Comparison of ENCODE assay signal across 18 mouse cellular contexts in the genomic region with DNA sequence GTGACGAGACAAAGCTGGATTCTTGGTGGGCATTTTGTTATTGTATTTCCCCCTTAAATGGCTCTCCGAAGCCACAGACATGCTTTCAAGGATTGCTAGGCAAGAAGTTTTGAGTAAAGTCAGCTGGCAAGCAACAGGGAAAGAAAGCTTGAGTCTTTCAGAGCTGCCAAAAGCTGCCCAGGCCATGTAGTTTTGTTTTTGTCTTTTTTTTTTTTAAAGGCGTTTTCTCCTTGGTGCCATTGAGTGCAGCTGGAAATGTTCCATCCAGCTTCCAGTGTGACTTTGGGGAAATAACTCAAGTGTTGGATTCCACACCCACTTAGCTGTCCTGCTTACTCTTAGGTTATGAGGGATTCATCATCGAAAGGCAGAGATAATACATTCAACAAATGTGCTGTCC. TPM values are rescaled to one million over a fixed set of nuclear protein-coding genes. Genes with fewer than 3 reads are reported as not detected.
DNase-seq lines count a peak whose midpoint lies in the region; ATAC-seq and TF ChIP-seq lines count a peak whose summit lies in the region.
"Had no signal": no experiment of that assay in that cellular context is flagged by ENCODE, and none has a peak within 500 bp of the region (broad histone marks: within the 10 kb centered on the region; RNA-seq: fewer than 3 reads in every experiment).

No protein-coding gene starts in this region.

- no peak overlapping the region for H3K9ac ChIP-seq in embryonic facial prominence, embryonic 13.5 days
- H3K9ac ChIP-seq in kidney, postnatal 0 days (ENCODE audit: low read depth, low read length), result no peak overlapping the region
- H3K9ac ChIP-seq in lung, postnatal 0 days (replicated peaks; ENCODE audit: low read depth), result no peak overlapping the region
- no peak overlapping the region for H3K9ac ChIP-seq in stomach, embryonic 15.5 days
- H3K9ac ChIP-seq: midbrain, embryonic 13.5 days had no signal

- H3K4me1 ChIP-seq in embryonic facial prominence, embryonic 13.5 days, result peaks cover 26% of the 10 kb centered on the region
- peaks cover 32% of the 10 kb centered on the region for H3K4me1 ChIP-seq in embryonic facial prominence, embryonic 10.5 days
- peaks cover 4% of the 10 kb centered on the region; the same call in 1 of the 2 replicates for H3K4me1 ChIP-seq in kidney, postnatal 0 days (replicated peaks; ENCODE audit: insufficient read depth, low read length)
- 0 out of 2 replicates have a peak, but pooled peaks cover 6% of the 10 kb centered on the region for H3K4me1 ChIP-seq in lung, postnatal 0 days (ENCODE audit: insufficient read depth, low read depth, low read length)
- peaks cover 14% of the 10 kb centered on the region for H3K4me1 ChIP-seq in stomach, embryonic 15.5 days
- peaks cover 47% of the 10 kb centered on the region for H3K4me1 ChIP-seq in forebrain, embryonic 10.5 days

- no peaks in the 10 kb centered on the region for H3K36me3 ChIP-seq in embryonic facial prominence, embryonic 13.5 days
- no peaks in the 10 kb centered on the region for H3K36me3 ChIP-seq in embryonic facial prominence, embryonic 10.5 days (replicated peaks)
- H3K36me3 ChIP-seq in kidney, postnatal 0 days (ENCODE audit: insufficient read depth, low read length), result no peaks in the 10 kb centered on the region
- no peaks in the 10 kb centered on the region for H3K36me3 ChIP-seq in lung, postnatal 0 days (ENCODE audit: insufficient read depth, low read length)
- H3K36me3 ChIP-seq in stomach, embryonic 15.5 days, result no peaks in the 10 kb centered on the region
- no peaks in the 10 kb centered on the region for H3K36me3 ChIP-seq in forebrain, embryonic 10.5 days (replicated peaks)
- H3K36me3 ChIP-seq: midbrain, embryonic 13.5 days had no signal

- H3K27me3 ChIP-seq in embryonic facial prominence, embryonic 13.5 days, result peaks cover 56% of the 10 kb centered on the region
- peaks cover 86% of the 10 kb centered on the region for H3K27me3 ChIP-seq in embryonic facial prominence, embryonic 10.5 days (replicated peaks; ENCODE audit: low read depth, poor library complexity, severe bottlenecking)
- no peaks in the 10 kb centered on the region for H3K27me3 ChIP-seq in kidney, postnatal 0 days (ENCODE audit: insufficient read depth, low read length)
- no peaks in the 10 kb centered on the region for H3K27me3 ChIP-seq in lung, postnatal 0 days (replicated peaks; ENCODE audit: insufficient read depth, low read length)
- no peaks in the 10 kb centered on the region for H3K27me3 ChIP-seq in stomach, embryonic 15.5 days (replicated peaks)
- H3K27me3 ChIP-seq in forebrain, embryonic 10.5 days (ENCODE audit: poor library complexity, severe bottlenecking), result peaks cover 86% of the 10 kb centered on the region

- no peak for ATAC-seq in embryonic facial prominence, embryonic 13.5 days (ENCODE audit: insufficient number of reproducible peaks, insufficient read depth, low FRiP score, low TSS enrichment, low read depth)
- ATAC-seq in kidney, postnatal 0 days (replicated peaks; ENCODE audit: low FRiP score, low read depth), result no peak
- ATAC-seq in lung, postnatal 0 days, result no peak
- ATAC-seq in stomach, embryonic 15.5 days (ENCODE audit: insufficient read depth, low FRiP score, low read depth), result no peak
- ATAC-seq: CD4-positive, CD25-positive, alpha-beta regulatory T cell, adult 4 months; forebrain, embryonic 14.5 days; midbrain, embryonic 13.5 days had no signal

- H3K4me3 ChIP-seq in embryonic facial prominence, embryonic 13.5 days, result no peak overlapping the region
- H3K4me3 ChIP-seq in embryonic facial prominence, embryonic 10.5 days, result no peak overlapping the region
- H3K4me3 ChIP-seq in kidney, postnatal 0 days (replicated peaks; ENCODE audit: low read depth, low read length), result no peak overlapping the region
- H3K4me3 ChIP-seq in lung, postnatal 0 days (ENCODE audit: low read depth, low read length), result 0 out of 2 replicates have a peak overlapping the region, but pooled peaks have one; percentile 87
- H3K4me3 ChIP-seq in stomach, embryonic 15.5 days (replicated peaks), result no peak overlapping the region
- no peak overlapping the region for H3K4me3 ChIP-seq in forebrain, embryonic 10.5 days

- peak overlapping the region; percentile 97; the same call in 1 of the 2 replicates for H3K4me2 ChIP-seq in embryonic facial prominence, embryonic 13.5 days
- 0 out of 2 replicates have a peak overlapping the region, but pooled peaks have one; percentile 98 for H3K4me2 ChIP-seq in kidney, postnatal 0 days (ENCODE audit: low read length)
- peak overlapping the region; percentile 87; the same call in 1 of the 2 replicates for H3K4me2 ChIP-seq in lung, postnatal 0 days (replicated peaks; ENCODE audit: low read depth, low read length)
- 0 out of 2 replicates have a peak overlapping the region, but pooled peaks have one; percentile 8 for H3K4me2 ChIP-seq in stomach, embryonic 15.5 days

- TF ChIP-seq CTCF in kidney, postnatal 0 days (IDR thresholded peaks at IDR 0.05; ENCODE audit: low read depth), result no peak
- no peak for TF ChIP-seq CTCF in lung, postnatal 0 days (IDR thresholded peaks at IDR 0.05)

- WGBS in embryonic facial prominence, embryonic 13.5 days, result 51% methylated on average over 4 of the region's 4 CpGs
- 63% methylated on average over 4 of the region's 4 CpGs for WGBS in embryonic facial prominence, embryonic 10.5 days
- WGBS in kidney, postnatal 0 days, result 60% methylated on average over 4 of the region's 4 CpGs
- 41% methylated on average over 4 of the region's 4 CpGs for WGBS in lung, postnatal 0 days
- 52% methylated on average over 4 of the region's 4 CpGs for WGBS in stomach, embryonic 15.5 days
- WGBS in forebrain, embryonic 10.5 days, result 65% methylated on average over 4 of the region's 4 CpGs

- no peaks in the 10 kb centered on the region for H3K9me3 ChIP-seq in embryonic facial prominence, embryonic 13.5 days
- no peaks in the 10 kb centered on the region for H3K9me3 ChIP-seq in embryonic facial prominence, embryonic 10.5 days
- H3K9me3 ChIP-seq in kidney, postnatal 0 days (replicated peaks; ENCODE audit: low read length), result no peaks in the 10 kb centered on the region
- H3K9me3 ChIP-seq in lung, postnatal 0 days (ENCODE audit: low read length), result no peaks in the 10 kb centered on the region
- no peaks in the 10 kb centered on the region for H3K9me3 ChIP-seq in stomach, embryonic 15.5 days
- no peaks in the 10 kb centered on the region for H3K9me3 ChIP-seq in forebrain, embryonic 10.5 days
- H3K9me3 ChIP-seq: midbrain, embryonic 13.5 days had no signal

- DNase-seq in embryonic facial prominence, embryonic 10.5 days (ENCODE audit: low spot score), result no peak
- no peak for DNase-seq in kidney, postnatal 0 days (ENCODE audit: low spot score)
- DNase-seq in kidney, adult 9 months, result no peak
- DNase-seq in lung, postnatal 0 days (ENCODE audit: low spot score), result peak; percentile 61
- no peak for DNase-seq in lung, postnatal 14 days
- no peak for DNase-seq in forebrain, embryonic 10.5 days (ENCODE audit: extremely low spot score, low spot score)
- DNase-seq: adrenal gland, adult 2 months; cerebellum, adult 9-11 months; heart, postnatal 4 days; kidney, postnatal 14 days; right cerebral cortex, postnatal 14 days; thymus, postnatal 36 days had no signal

- no peak overlapping the region for H3K27ac ChIP-seq in embryonic facial prominence, embryonic 13.5 days
- H3K27ac ChIP-seq in embryonic facial prominence, embryonic 10.5 days (replicated peaks), result no peak overlapping the region
- H3K27ac ChIP-seq in kidney, postnatal 0 days, result no peak overlapping the region
- peak overlapping the region; percentile 98; the same call in 1 of the 2 replicates for H3K27ac ChIP-seq in lung, postnatal 0 days (ENCODE audit: low read length)
- H3K27ac ChIP-seq in stomach, embryonic 15.5 days, result no peak overlapping the region
- no peak overlapping the region for H3K27ac ChIP-seq in forebrain, embryonic 10.5 days
- H3K27ac ChIP-seq: left cerebral cortex, adult 2 months; midbrain, embryonic 13.5 days had no signal

- TF ChIP-seq EP300 in lung, postnatal 0 days (IDR thresholded peaks at IDR 0.05), result no peak

RNA-seq across cellular contexts. Expression of a gene that starts 0.6 kb away (rescaled TPM):
- polyA plus RNA-seq in embryonic facial prominence, embryonic 13.5 days (2015; fragmentation: Nextera tagmentation; extraction: Ambion mirVana), result 7.0 and 8.5 TPM in 2 replicates
- polyA plus RNA-seq in embryonic facial prominence, embryonic 10.5 days (2016; fragmentation: Nextera tagmentation; extraction: Ambion mirVana), result 2.4 and 3.4 TPM in 2 replicates
- polyA plus RNA-seq in kidney, postnatal 0 days (2015; fragmentation: Nextera tagmentation; extraction: Ambion mirVana), result 20.7 and 22.5 TPM in 2 replicates
- polyA plus RNA-seq in lung, postnatal 0 days (2015; fragmentation: Nextera tagmentation; extraction: Ambion mirVana), result 20.4 and 22.3 TPM in 2 replicates
- 11.8 and 13.6 TPM in 2 replicates for polyA plus RNA-seq in stomach, embryonic 15.5 days (2015; fragmentation: Nextera tagmentation; extraction: Ambion mirVana)
- polyA plus RNA-seq in forebrain, embryonic 10.5 days (2016; fragmentation: Nextera tagmentation; extraction: Ambion mirVana), result 1.6 and 1.7 TPM in 2 replicates

Comparison
In these comparisons a context has a peak if more than half of its experiments do, and no peak if none do; other contexts are left out.
1. H3K4me2 ChIP-seq: peak in every context shown above with its lines; median percentile 98 in kidney, postnatal 0 days; 97 in embryonic facial prominence, embryonic 13.5 days; 87 in lung, postnatal 0 days; 8 in stomach, embryonic 15.5 days.